Mouse (Mus musculus) stomach, postnatal 0 days (tissue): ENCODE measurements around the gene Duox2.

Experiments used
- CTCF ChIP-seq: IDR thresholded peaks from 2 replicates; pipeline ENCODE4 v1.5.1; 2016; ENCODE audit warnings: antibody characterized with exemption, low read depth, mild to moderate bottlenecking, moderate library complexity
- EP300 ChIP-seq: optimal IDR thresholded peaks from 2 replicates; pipeline ENCODE3; 2016; ENCODE audit warnings: antibody characterized with exemption

DNA sequence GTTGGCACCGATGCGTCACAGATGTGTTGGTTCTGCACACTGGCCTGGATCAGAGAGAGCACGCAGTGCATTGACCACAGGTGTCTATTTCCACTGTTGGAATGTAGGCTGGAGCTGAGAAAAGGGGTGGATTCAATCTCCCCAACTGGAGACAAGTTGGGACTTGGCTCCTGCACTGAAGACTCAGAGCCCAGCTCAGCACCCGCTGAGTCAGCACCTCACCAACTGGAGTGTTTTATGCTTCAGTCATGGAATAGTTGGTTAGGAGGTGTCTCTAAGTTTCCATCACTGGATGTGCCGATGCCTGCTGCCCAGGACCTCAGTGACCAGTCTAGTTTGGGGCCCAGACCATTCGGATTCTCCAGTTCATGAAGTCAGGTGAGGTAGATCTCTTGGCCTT lies 67.9 kb downstream of the Duox2 start:
- TF ChIP-seq EP300 (no peak), CTCF (no peak)
